In the genomic region with DNA sequence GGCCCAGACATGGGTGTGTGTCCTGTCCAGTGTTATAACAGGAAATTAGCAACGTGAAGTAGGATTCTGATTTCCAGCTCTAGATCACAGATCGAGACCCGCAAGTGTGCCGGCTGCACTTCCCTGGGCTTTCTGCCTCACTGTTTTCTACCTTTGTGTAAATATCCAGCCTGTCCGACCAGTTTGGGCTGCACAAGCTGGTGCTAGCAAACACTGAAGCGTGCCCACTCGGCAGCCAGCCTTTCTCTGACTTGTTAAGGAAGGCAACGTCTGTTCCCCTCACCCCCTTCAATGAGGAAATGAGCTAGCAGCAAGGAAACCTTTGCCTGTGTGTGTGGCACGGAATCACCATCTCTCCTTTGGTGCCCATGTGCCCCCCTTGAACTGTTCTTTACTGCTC, we compare ENCODE assay signal across 9 mouse cellular contexts.
A peak's percentile ranks its signal among the peaks of the same experiment; 100 is the strongest.
DNase-seq lines count a peak whose midpoint lies in the region; ATAC-seq and TF ChIP-seq lines count a peak whose summit lies in the region.
"Had no signal": no experiment of that assay in that cellular context is flagged by ENCODE, and none has a peak within 500 bp of the region (broad histone marks: within the 10 kb centered on the region; RNA-seq: fewer than 3 reads in every experiment).

No protein-coding gene starts in this region.

- ATAC-seq in intestine, embryonic 16.5 days, result peak; percentile 52; the same call in 1 of the 2 replicates
- peak; percentile 76 for ATAC-seq in lung, embryonic 14.5 days (ENCODE audit: insufficient read depth)

- 60% methylated on average over 9 of the region's 9 CpGs for WGBS in intestine, embryonic 16.5 days
- 57% methylated on average over 9 of the region's 9 CpGs for WGBS in lung, embryonic 14.5 days
- 90% methylated on average over 9 of the region's 9 CpGs for whole genome bisulfite sequencing in midbrain, embryonic 10.5 days

- intact Hi-C loops in heart, postnatal 10 days (cut with DNase I), result no loop called here

- H3K4me2 ChIP-seq in intestine, embryonic 16.5 days (ENCODE audit: low read depth, low read length), result no peak overlapping the region
- H3K4me2 ChIP-seq in lung, embryonic 14.5 days, result no peak overlapping the region
- H3K4me2 ChIP-seq: neural tube, embryonic 13.5 days had no signal

- no peak for TF ChIP-seq CTCF in lung, embryonic 14.5 days (IDR thresholded peaks at IDR 0.05; ENCODE audit: low read depth)

- no peak overlapping the region for H3K4me3 ChIP-seq in intestine, embryonic 16.5 days (ENCODE audit: low read length)
- no peak overlapping the region for H3K4me3 ChIP-seq in lung, embryonic 14.5 days (ENCODE audit: low read depth, low read length)
- no peak overlapping the region for H3K4me3 ChIP-seq in midbrain, embryonic 10.5 days
- H3K4me3 ChIP-seq: neural tube, embryonic 13.5 days had no signal

- H3K36me3 ChIP-seq in intestine, embryonic 16.5 days (ENCODE audit: control insufficient read depth, insufficient read depth, low read length), result peaks cover 3% of the 10 kb centered on the region
- H3K36me3 ChIP-seq in lung, embryonic 14.5 days (ENCODE audit: insufficient read depth), result peaks cover 71% of the 10 kb centered on the region
- H3K36me3 ChIP-seq in midbrain, embryonic 10.5 days, result peaks cover 21% of the 10 kb centered on the region
- H3K36me3 ChIP-seq: neural tube, embryonic 13.5 days had no signal

- peak; percentile 66 for DNase-seq in kidney, adult 11 months
- no peak for DNase-seq in kidney, adult 18-20 months
- peak; percentile 82 for DNase-seq in lung, embryonic 14.5 days
- peak; percentile 57 for DNase-seq in thymus, postnatal 14 days
- no peak for DNase-seq in midbrain, embryonic 10.5 days (ENCODE audit: low spot score)
- DNase-seq in embryo, embryonic 10.5 days (ENCODE audit: low spot score), result no peak
- no peak for DNase-seq in heart, postnatal 10 days

- H3K4me1 ChIP-seq in intestine, embryonic 16.5 days (ENCODE audit: control insufficient read depth, insufficient read depth, low read length), result peaks cover 28% of the 10 kb centered on the region
- H3K4me1 ChIP-seq in lung, embryonic 14.5 days (ENCODE audit: insufficient read depth), result 0 out of 2 replicates have a peak, but pooled peaks cover 7% of the 10 kb centered on the region
- peaks cover 4% of the 10 kb centered on the region for H3K4me1 ChIP-seq in midbrain, embryonic 10.5 days
- H3K4me1 ChIP-seq: neural tube, embryonic 13.5 days had no signal

- no peaks in the 10 kb centered on the region for H3K27me3 ChIP-seq in intestine, embryonic 16.5 days (replicated peaks; ENCODE audit: control insufficient read depth, insufficient read depth, low read length)
- no peaks in the 10 kb centered on the region for H3K27me3 ChIP-seq in lung, embryonic 14.5 days (ENCODE audit: insufficient read depth, low read length)
- peaks cover 10% of the 10 kb centered on the region; the same call in 1 of the 2 replicates for H3K27me3 ChIP-seq in midbrain, embryonic 10.5 days (ENCODE audit: low read depth, poor library complexity, severe bottlenecking)
- H3K27me3 ChIP-seq: neural tube, embryonic 13.5 days had no signal

- H3K9me3 ChIP-seq in intestine, embryonic 16.5 days (ENCODE audit: control insufficient read depth, low read length), result no peaks in the 10 kb centered on the region
- H3K9me3 ChIP-seq in lung, embryonic 14.5 days (ENCODE audit: low read depth, low read length), result no peaks in the 10 kb centered on the region
- H3K9me3 ChIP-seq in midbrain, embryonic 10.5 days (replicated peaks), result no peaks in the 10 kb centered on the region
- H3K9me3 ChIP-seq: neural tube, embryonic 13.5 days had no signal

- peak overlapping the region; percentile 35; the same call in 1 of the 2 replicates for H3K9ac ChIP-seq in intestine, embryonic 16.5 days (ENCODE audit: low read depth, low read length)
- H3K9ac ChIP-seq in lung, embryonic 14.5 days, result no peak overlapping the region
- H3K9ac ChIP-seq: neural tube, embryonic 13.5 days had no signal

- H3K27ac ChIP-seq in intestine, embryonic 16.5 days (ENCODE audit: low read length), result peak overlapping the region; percentile 90
- peak overlapping the region; percentile 74 for H3K27ac ChIP-seq in lung, embryonic 14.5 days (ENCODE audit: low read depth)
- H3K27ac ChIP-seq in midbrain, embryonic 10.5 days (replicated peaks), result no peak overlapping the region
- H3K27ac ChIP-seq: neural tube, embryonic 13.5 days had no signal

Comparison
In these comparisons a context has a peak if more than half of its experiments do, and no peak if none do; other contexts are left out.
1. DNase-seq: peak in kidney, adult 11 months (single experiment), lung, embryonic 14.5 days (single experiment) and thymus, postnatal 14 days (single experiment); none in kidney, adult 18-20 months (single experiment), midbrain, embryonic 10.5 days (single experiment), embryo, embryonic 10.5 days (single experiment) and heart, postnatal 10 days (0 of 2).